Mouse (Mus musculus) CD8-positive naive resting alpha-beta T cell, adult 2 months (primary cell): ENCODE measurements around the gene Pdzd7.

Experiments used
- DNase-seq, 2 experiments: peaks; one replicate each; pipeline ENCODE4 v3.0.0; 2022; ENCODE audit warnings: low read depth in 2 of 2, low spot score in 2 of 2

Gene Pdzd7

GRCm38 (mm10) chr19:45013581-45014225, 31.8 kb downstream of the Pdzd7 start:
- no peak for DNase-seq

- DNase-seq = no peak
Observed at GRCm38 (mm10) chr19:45012636-45013035, 32.9 kb downstream of the Pdzd7 start.

GRCm38 (mm10) chr19:45012219-45012618, 33.3 kb downstream of the Pdzd7 start:
- no peak for DNase-seq

GRCm38 (mm10) chr19:45010646-45011045, 34.9 kb downstream of the Pdzd7 start:
- no peak for DNase-seq

GRCm38 (mm10) chr19:45007425-45008191, 37.9 kb downstream of the Pdzd7 start:
- no peak for DNase-seq

GRCm38 (mm10) chr19:45007021-45007420, 38.5 kb downstream of the Pdzd7 start:
- no peak for DNase-seq

- DNase-seq = peak; percentile 95 to 97
Observed at GRCm38 (mm10) chr19:45005957-45006712, 39.4 kb downstream of the Pdzd7 start, which contains the start of gene Mrpl43. Gene Mrpl43, minus strand, starts transcription at chr19:45006442.

GRCm38 (mm10) chr19:45005444-45005843, 40.1 kb downstream of the Pdzd7 start, which contains the start of gene Twnk:
Gene Twnk, plus strand, starts transcription at chr19:45005663.
- DNase-seq = peak in 1 of 2 experiments; percentile 18

- DNase-seq = no peak
Observed at GRCm38 (mm10) chr19:45003740-45004516, 41.6 kb downstream of the Pdzd7 start.

GRCm38 (mm10) chr19:45002301-45002700, 43.2 kb downstream of the Pdzd7 start:
- no peak for DNase-seq

- no peak for DNase-seq
Observed at GRCm38 (mm10) chr19:44999647-45000046, 45.9 kb downstream of the Pdzd7 start.

GRCm38 (mm10) chr19:44997786-44998185, 47.7 kb downstream of the Pdzd7 start:
- no peak for DNase-seq

GRCm38 (mm10) chr19:44992712-44993111, 52.8 kb downstream of the Pdzd7 start:
- no peak for DNase-seq

- DNase-seq = no peak
Observed at GRCm38 (mm10) chr19:44992246-44992645, 53.3 kb downstream of the Pdzd7 start.

- DNase-seq = no peak
Observed at GRCm38 (mm10) chr19:44991031-44991430, 54.5 kb downstream of the Pdzd7 start.

- DNase-seq = no peak
Observed at GRCm38 (mm10) chr19:44989567-44990495, 55.7 kb downstream of the Pdzd7 start.

GRCm38 (mm10) chr19:44988831-44989566, 56.5 kb downstream of the Pdzd7 start, which contains the start of gene Sema4g:
Gene Sema4g, plus strand, starts transcription at chr19:44989101.
- DNase-seq = peak in 1 of 2 experiments; percentile 39

GRCm38 (mm10) chr19:44988321-44988720, 57.2 kb downstream of the Pdzd7 start:
- DNase-seq = no peak

GRCm38 (mm10) chr19:44987851-44988250, 57.7 kb downstream of the Pdzd7 start:
- DNase-seq = no peak
